Mouse (Mus musculus): ENCODE results near the gene Nfil3. TPM values are rescaled to one million over a fixed set of nuclear protein-coding genes. Genes with fewer than 3 reads are reported as not detected.
A peak's percentile ranks its signal among the peaks of the same experiment; 100 is the strongest.

Gene Nfil3
- polyA plus RNA-seq (2015; fragmentation: Nextera tagmentation; extraction: Ambion mirVana) = 9.3 and 10.9 TPM in 2 replicates

DNA sequence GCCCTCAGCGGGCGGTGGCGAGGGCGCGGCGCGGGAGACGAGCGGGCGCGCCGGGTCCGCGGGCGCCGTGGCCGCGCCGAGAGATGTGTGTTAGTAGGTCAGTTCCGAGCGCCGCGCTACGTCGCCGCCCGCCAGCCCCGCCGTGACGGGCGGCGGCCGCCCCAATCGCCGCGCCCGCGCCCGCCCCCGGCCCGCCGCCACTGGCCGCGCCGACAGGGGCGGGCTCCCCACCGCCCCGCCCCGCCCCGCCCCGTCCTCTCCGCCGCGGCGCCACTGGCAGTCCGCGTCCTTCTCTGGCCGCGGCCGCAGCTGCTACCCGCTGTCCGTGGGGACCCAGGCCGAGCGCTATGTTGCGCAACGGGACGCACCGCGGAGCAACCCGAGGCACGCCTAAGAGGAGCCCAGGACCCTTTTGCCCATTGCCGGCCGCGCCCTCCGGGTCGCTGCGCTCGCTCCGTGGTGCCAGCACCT is at the start of gene Nfil3:
Gene Nfil3, minus strand, starts transcription at position 123 of the 471 bp plus-strand sequence.
- Histone ChIP-seq H3K4me2 (ENCODE audit: low read depth, low read length) (peak within 1 kb of the TSS; percentile 90), H3K9me3 (ENCODE audit: low read length) (no peaks in the 10 kb centered on the region), H3K27ac (ENCODE audit: low read depth) (peak within 1 kb of the TSS; percentile 99), H3K9ac (replicated peaks) (peak within 1 kb of the TSS; percentile 89), H3K4me3 (ENCODE audit: low read depth, low read length) (peak within 1 kb of the TSS; percentile 72), H3K36me3 (replicated peaks; ENCODE audit: insufficient read depth, low read length) (no peaks in the 10 kb centered on the region), H3K4me1 (ENCODE audit: insufficient read depth) (peaks cover 12% of the 10 kb centered on the region), H3K27me3 (ENCODE audit: insufficient read depth, low read length) (peaks cover 28% of the 10 kb centered on the region)
- TF ChIP-seq EP300 (IDR thresholded peaks at IDR 0.05; ENCODE audit: low read depth) (no peak), CTCF (IDR thresholded peaks at IDR 0.05; ENCODE audit: low read depth) (no peak)
- under 1% methylated on average over 37 of the region's 79 CpGs for WGBS (ENCODE audit: insufficient replicate concordance)
- peak; percentile 80 for ATAC-seq
- DNase-seq = peak; percentile 86

DNA sequence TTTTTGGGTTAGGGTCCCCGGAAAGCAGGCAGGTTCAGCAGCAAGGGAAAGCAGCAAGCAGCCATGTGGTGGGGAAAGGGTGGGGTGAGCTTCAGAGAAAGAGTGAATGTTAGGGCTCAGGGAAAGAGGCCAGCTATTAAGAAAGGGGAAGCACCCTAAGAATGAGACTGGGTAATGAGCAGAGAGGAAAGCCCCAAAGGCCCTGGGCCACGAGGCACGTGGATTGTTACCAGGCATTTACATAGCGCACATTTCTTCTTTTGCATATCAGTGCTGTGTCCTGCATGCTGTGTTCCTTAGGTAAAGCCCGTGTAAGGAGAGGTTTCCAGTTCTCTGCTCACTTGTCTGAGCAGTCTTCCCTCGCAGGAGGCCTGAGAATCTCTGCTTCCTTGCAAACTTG is 43.4 kb upstream of the Nfil3 start:
- Histone ChIP-seq H3K4me1 (ENCODE audit: insufficient read depth) (no peaks in the 10 kb centered on the region), H3K27ac (ENCODE audit: low read depth) (no peak overlapping the region), H3K27me3 (ENCODE audit: insufficient read depth, low read length) (no peaks in the 10 kb centered on the region), H3K36me3 (replicated peaks; ENCODE audit: insufficient read depth, low read length) (no peaks in the 10 kb centered on the region), H3K4me3 (ENCODE audit: low read depth, low read length) (no peak overlapping the region), H3K9ac (replicated peaks) (no peak overlapping the region), H3K4me2 (ENCODE audit: low read depth, low read length) (no peak overlapping the region), H3K9me3 (ENCODE audit: low read length) (no peaks in the 10 kb centered on the region; the same call in 1 of the 2 replicates)
- DNase-seq (no peak), ATAC-seq (no peak)
- whole genome bisulfite sequencing (ENCODE audit: insufficient replicate concordance) = 39% methylated on average over 6 of the region's 6 CpGs
- TF ChIP-seq EP300 (IDR thresholded peaks at IDR 0.05; ENCODE audit: low read depth) = no peak

DNA sequence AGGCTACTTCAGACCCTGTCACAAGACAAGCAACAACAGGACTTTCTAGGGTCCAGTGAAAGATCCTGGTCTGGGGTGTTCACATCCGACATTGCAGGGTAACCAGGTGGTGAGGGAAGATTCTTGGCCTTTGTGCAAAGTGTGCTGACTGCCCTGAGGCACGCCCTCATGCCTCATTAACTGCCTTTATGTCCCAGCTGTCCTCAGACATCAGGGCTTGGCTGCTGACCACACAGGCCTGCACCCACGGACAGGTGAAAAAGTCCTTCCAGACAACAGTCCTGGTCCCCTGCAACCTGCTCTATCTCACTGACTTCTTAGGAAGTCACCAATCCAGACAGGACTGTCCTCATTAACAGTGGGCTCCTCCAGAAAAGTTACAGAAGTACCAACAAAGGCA is 39.4 kb upstream of the Nfil3 start:
- no peak for ATAC-seq
- Histone ChIP-seq H3K9ac (replicated peaks) (no peak overlapping the region), H3K27ac (ENCODE audit: low read depth) (no peak overlapping the region), H3K4me2 (ENCODE audit: low read depth, low read length) (no peak overlapping the region), H3K4me1 (ENCODE audit: insufficient read depth) (0 out of 2 replicates have a peak, but pooled peaks cover 4% of the 10 kb centered on the region), H3K27me3 (ENCODE audit: insufficient read depth, low read length) (no peaks in the 10 kb centered on the region), H3K36me3 (replicated peaks; ENCODE audit: insufficient read depth, low read length) (no peaks in the 10 kb centered on the region), H3K4me3 (ENCODE audit: low read depth, low read length) (no peak overlapping the region), H3K9me3 (ENCODE audit: low read length) (no peaks in the 10 kb centered on the region)
- 70% methylated on average over 3 of the region's 3 CpGs for WGBS (ENCODE audit: insufficient replicate concordance)
- DNase-seq = no peak
- TF ChIP-seq CTCF (IDR thresholded peaks at IDR 0.05; ENCODE audit: low read depth) (no peak), EP300 (IDR thresholded peaks at IDR 0.05; ENCODE audit: low read depth) (no peak)

DNA sequence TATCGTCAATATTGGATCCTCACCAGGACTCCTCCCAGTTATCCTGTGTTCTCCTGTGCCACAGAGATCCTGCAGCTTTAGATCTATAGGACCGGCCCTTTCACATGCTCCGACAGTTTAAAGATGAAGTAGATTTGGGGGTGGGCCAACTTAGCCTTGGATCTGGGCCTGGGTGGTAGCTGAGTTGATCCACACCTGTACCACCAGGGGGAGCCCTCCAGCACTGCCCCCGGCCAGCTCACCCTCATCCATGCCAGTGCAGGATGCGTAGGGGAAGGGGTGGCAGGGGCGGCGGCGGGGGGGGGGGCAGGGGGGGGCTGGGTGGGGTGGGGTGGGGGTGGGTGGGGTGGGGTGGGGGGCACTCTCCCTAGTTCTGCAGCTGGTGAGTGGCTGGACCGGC is 38.7 kb upstream of the Nfil3 start:
- H3K9ac ChIP-seq (replicated peaks) = no peak overlapping the region
- H3K9me3 ChIP-seq (ENCODE audit: low read length) = no peaks in the 10 kb centered on the region
- H3K4me1 ChIP-seq (ENCODE audit: insufficient read depth) = 0 out of 2 replicates have a peak, but pooled peaks cover 4% of the 10 kb centered on the region
- TF ChIP-seq CTCF (IDR thresholded peaks at IDR 0.05; ENCODE audit: low read depth) = peak; percentile 58
- TF ChIP-seq EP300 (IDR thresholded peaks at IDR 0.05; ENCODE audit: low read depth) = no peak
- 82% methylated on average over 5 of the region's 9 CpGs for WGBS (ENCODE audit: insufficient replicate concordance)
- H3K27me3 ChIP-seq (ENCODE audit: insufficient read depth, low read length) = no peaks in the 10 kb centered on the region
- H3K4me3 ChIP-seq (ENCODE audit: low read depth, low read length) = no peak overlapping the region
- no peak overlapping the region for H3K27ac ChIP-seq (ENCODE audit: low read depth)
- no peak overlapping the region for H3K4me2 ChIP-seq (ENCODE audit: low read depth, low read length)
- no peak for DNase-seq
- no peaks in the 10 kb centered on the region for H3K36me3 ChIP-seq (replicated peaks; ENCODE audit: insufficient read depth, low read length)
- ATAC-seq = no peak

DNA sequence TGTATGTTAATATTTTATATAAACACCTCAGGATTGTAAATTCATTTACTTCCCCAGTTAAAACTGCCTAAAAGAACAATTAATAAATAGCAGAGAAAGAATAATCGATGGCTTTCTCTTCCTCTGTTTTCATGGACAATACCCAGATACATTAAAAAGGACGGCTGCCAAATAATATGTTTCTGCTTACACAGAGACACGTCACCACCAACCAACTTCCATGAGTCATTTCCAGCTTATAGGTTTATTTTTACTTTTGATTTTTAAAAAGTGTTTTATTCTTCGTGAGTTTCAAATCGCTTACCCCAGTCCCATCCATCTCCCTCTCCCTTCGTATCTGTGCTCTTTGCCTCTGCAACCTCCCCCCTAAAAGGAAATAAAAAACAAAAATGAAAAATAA is 38.1 kb upstream of the Nfil3 start:
- DNase-seq = no peak
- no peaks in the 10 kb centered on the region for H3K9me3 ChIP-seq (ENCODE audit: low read length)
- TF ChIP-seq EP300 (IDR thresholded peaks at IDR 0.05; ENCODE audit: low read depth) = no peak
- TF ChIP-seq CTCF (IDR thresholded peaks at IDR 0.05; ENCODE audit: low read depth) = no peak
- no peak overlapping the region for H3K27ac ChIP-seq (ENCODE audit: low read depth)
- no peak for ATAC-seq
- no peak overlapping the region for H3K9ac ChIP-seq (replicated peaks)
- 77% methylated on average over 6 of the region's 6 CpGs for WGBS (ENCODE audit: insufficient replicate concordance)
- no peaks in the 10 kb centered on the region for H3K27me3 ChIP-seq (ENCODE audit: insufficient read depth, low read length)
- H3K36me3 ChIP-seq (replicated peaks; ENCODE audit: insufficient read depth, low read length) = no peaks in the 10 kb centered on the region
- H3K4me3 ChIP-seq (ENCODE audit: low read depth, low read length) = no peak overlapping the region
- no peak overlapping the region for H3K4me2 ChIP-seq (ENCODE audit: low read depth, low read length)
- 0 out of 2 replicates have a peak, but pooled peaks cover 4% of the 10 kb centered on the region for H3K4me1 ChIP-seq (ENCODE audit: insufficient read depth)

DNA sequence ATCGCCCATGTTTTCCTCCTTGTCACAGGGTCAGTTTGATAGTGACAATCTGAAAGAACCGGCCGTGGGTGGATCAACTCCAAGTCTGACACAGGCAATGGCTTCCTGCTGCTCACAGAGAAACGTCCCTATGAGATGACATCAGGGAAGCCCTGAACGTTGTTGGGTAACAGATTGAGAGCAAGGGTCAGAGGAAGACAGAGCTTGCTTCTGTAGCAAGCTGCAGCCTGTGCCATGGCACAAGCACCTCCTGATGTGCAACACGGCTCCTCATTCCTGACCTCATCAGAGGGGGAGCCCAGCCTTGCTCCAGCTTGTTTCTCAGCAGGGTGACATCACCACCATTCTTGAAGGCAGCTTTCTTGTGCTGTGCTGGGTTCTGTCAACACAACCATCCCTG is 37.1 kb upstream of the Nfil3 start:
- TF ChIP-seq EP300 (IDR thresholded peaks at IDR 0.05; ENCODE audit: low read depth) (no peak), CTCF (IDR thresholded peaks at IDR 0.05; ENCODE audit: low read depth) (no peak)
- Histone ChIP-seq H3K4me1 (ENCODE audit: insufficient read depth) (0 out of 2 replicates have a peak, but pooled peaks cover 4% of the 10 kb centered on the region), H3K9me3 (ENCODE audit: low read length) (no peaks in the 10 kb centered on the region), H3K4me2 (ENCODE audit: low read depth, low read length) (no peak overlapping the region), H3K9ac (replicated peaks) (no peak overlapping the region), H3K4me3 (ENCODE audit: low read depth, low read length) (no peak overlapping the region), H3K27me3 (ENCODE audit: insufficient read depth, low read length) (no peaks in the 10 kb centered on the region), H3K27ac (ENCODE audit: low read depth) (no peak overlapping the region), H3K36me3 (replicated peaks; ENCODE audit: insufficient read depth, low read length) (no peaks in the 10 kb centered on the region)
- ATAC-seq (peak; percentile 96), DNase-seq (peak; percentile 20)
- WGBS (ENCODE audit: insufficient replicate concordance) = 44% methylated on average over 6 of the region's 6 CpGs
